ENCODE assay signal across 8 mouse cellular contexts in the genomic region with DNA sequence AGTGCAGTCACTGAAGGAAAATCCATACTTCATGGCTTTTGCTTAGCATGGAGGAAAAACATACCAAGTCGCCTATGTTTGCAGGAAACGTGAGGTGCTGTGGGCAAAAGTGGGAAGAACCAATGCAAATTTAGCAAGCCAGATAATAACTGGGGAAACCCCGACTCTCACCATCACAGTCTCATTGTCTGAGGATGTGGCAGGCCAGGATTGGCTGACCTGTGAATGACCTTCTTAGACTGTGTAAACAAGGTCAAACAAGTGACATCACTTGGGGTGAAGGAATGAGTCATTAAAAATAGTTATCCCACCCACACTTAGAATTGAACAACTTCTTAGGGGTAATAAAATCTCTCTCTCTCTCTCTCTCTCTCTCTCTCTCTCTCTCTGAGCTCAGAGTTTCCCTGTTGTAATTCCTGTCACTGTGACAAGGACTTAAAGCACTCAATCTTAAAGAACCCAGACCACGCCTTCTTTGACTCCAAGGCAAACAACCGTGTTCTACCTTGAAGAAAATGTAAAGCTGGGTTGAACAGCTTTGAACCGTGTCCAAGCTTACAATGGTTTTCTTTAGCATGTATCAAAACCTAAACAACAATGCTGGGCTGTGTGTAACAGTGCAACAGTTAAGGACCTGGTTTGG.
A peak's percentile ranks its signal among the peaks of the same experiment; 100 is the strongest.
DNase-seq lines count a peak whose midpoint lies in the region; ATAC-seq and TF ChIP-seq lines count a peak whose summit lies in the region.

No protein-coding gene starts in this region.

- no peaks in the 10 kb centered on the region for H3K9me3 ChIP-seq in heart, embryonic 11.5 days (replicated peaks; ENCODE audit: control insufficient read depth, low read length)
- H3K9me3 ChIP-seq in CH12.LX (replicated peaks; ENCODE audit: low read length) = peaks cover 5% of the 10 kb centered on the region
- H3K9me3 ChIP-seq in embryonic facial prominence, embryonic 15.5 days (replicated peaks) = 0 out of 2 replicates have a peak, but pooled peaks cover 7% of the 10 kb centered on the region
- no peaks in the 10 kb centered on the region for H3K9me3 ChIP-seq in midbrain, embryonic 15.5 days

- WGBS in heart, embryonic 11.5 days (ENCODE audit: insufficient replicate concordance) = 46% methylated on average over 6 of the region's 6 CpGs
- 45% methylated on average over 6 of the region's 6 CpGs for WGBS in embryonic facial prominence, embryonic 15.5 days
- WGBS in midbrain, embryonic 15.5 days = 53% methylated on average over 6 of the region's 6 CpGs

- no peak for TF ChIP-seq POLR2A in CH12.LX (IDR thresholded peaks at IDR 0.05; ENCODE audit: low read depth, low read length)

- no peak overlapping the region for H3K9ac ChIP-seq in heart, embryonic 11.5 days (ENCODE audit: low read depth, low read length)
- H3K9ac ChIP-seq in CH12.LX (ENCODE audit: insufficient read depth, low read depth) = peak overlapping the region; percentile 50
- no peak overlapping the region for H3K9ac ChIP-seq in embryonic facial prominence, embryonic 15.5 days
- no peak overlapping the region for H3K9ac ChIP-seq in midbrain, embryonic 15.5 days

- H3K4me3 ChIP-seq in heart, embryonic 11.5 days (ENCODE audit: low read depth, low read length) = no peak overlapping the region
- H3K4me3 ChIP-seq in CH12.LX (replicated peaks in 1 of 3; ENCODE audit: low read depth in 2 of 3, low read length in 2 of 3, poor library complexity in 1 of 3) = no peak overlapping the region
- H3K4me3 ChIP-seq in embryonic facial prominence, embryonic 15.5 days (replicated peaks) = no peak overlapping the region
- no peak overlapping the region for H3K4me3 ChIP-seq in midbrain, embryonic 15.5 days

- ATAC-seq in heart, embryonic 11.5 days (replicated peaks; ENCODE audit: insufficient number of reproducible peaks, low FRiP score, low TSS enrichment) = no peak
- no peak for ATAC-seq in embryonic facial prominence, embryonic 15.5 days (ENCODE audit: insufficient number of reproducible peaks, low FRiP score, low TSS enrichment, low read depth)
- no peak for ATAC-seq in midbrain, embryonic 15.5 days (replicated peaks)

- H3K4me1 ChIP-seq in heart, embryonic 11.5 days (ENCODE audit: control insufficient read depth, insufficient read depth, low read length) = peaks cover 5% of the 10 kb centered on the region; the same call in 1 of the 2 replicates
- peaks cover 14 to 36% of the 10 kb centered on the region in 2 experiments for H3K4me1 ChIP-seq in CH12.LX (ENCODE audit: control insufficient read depth in 1 of 2, insufficient read depth in 2 of 2)
- H3K4me1 ChIP-seq in embryonic facial prominence, embryonic 15.5 days = 0 out of 2 replicates have a peak, but pooled peaks cover 6% of the 10 kb centered on the region
- H3K4me1 ChIP-seq in midbrain, embryonic 15.5 days = no peaks in the 10 kb centered on the region

- H3K27ac ChIP-seq in heart, embryonic 11.5 days (ENCODE audit: low read depth, low read length) = no peak overlapping the region
- H3K27ac ChIP-seq in CH12.LX (ENCODE audit: insufficient read depth, low read depth) = peak overlapping the region; percentile 87
- H3K27ac ChIP-seq in embryonic facial prominence, embryonic 15.5 days (replicated peaks) = peak overlapping the region; percentile 44; the same call in 1 of the 2 replicates
- no peak overlapping the region for H3K27ac ChIP-seq in midbrain, embryonic 15.5 days

- H3K4me2 ChIP-seq in heart, embryonic 11.5 days = no peak overlapping the region
- H3K4me2 ChIP-seq in CH12.LX (ENCODE audit: insufficient read depth, low read depth, poor library complexity, severe bottlenecking) = peak overlapping the region; percentile 96
- H3K4me2 ChIP-seq in embryonic facial prominence, embryonic 15.5 days (replicated peaks) = no peak overlapping the region
- H3K4me2 ChIP-seq in midbrain, embryonic 15.5 days = no peak overlapping the region

- TF ChIP-seq CTCF in CH12.LX (conservative IDR thresholded peaks at IDR 0.05 in 1 of 2, IDR thresholded peaks at IDR 0.05 in 1 of 2; ENCODE audit: low read depth in 2 of 2, low read length in 2 of 2) = no peak

- no peaks in the 10 kb centered on the region for H3K27me3 ChIP-seq in heart, embryonic 11.5 days (ENCODE audit: control insufficient read depth, insufficient read depth, low read length)
- H3K27me3 ChIP-seq in CH12.LX (replicated peaks) = no peaks in the 10 kb centered on the region
- H3K27me3 ChIP-seq in embryonic facial prominence, embryonic 15.5 days = no peaks in the 10 kb centered on the region
- H3K27me3 ChIP-seq in midbrain, embryonic 15.5 days (replicated peaks) = no peaks in the 10 kb centered on the region

- no peaks in the 10 kb centered on the region for H3K36me3 ChIP-seq in heart, embryonic 11.5 days (ENCODE audit: control insufficient read depth, insufficient read depth, low read length)
- no peaks in the 10 kb centered on the region for H3K36me3 ChIP-seq in CH12.LX (replicated peaks in 1 of 2; ENCODE audit: control insufficient read depth in 1 of 2, insufficient read depth in 1 of 2, low read length in 1 of 2)
- no peaks in the 10 kb centered on the region for H3K36me3 ChIP-seq in embryonic facial prominence, embryonic 15.5 days
- no peaks in the 10 kb centered on the region for H3K36me3 ChIP-seq in midbrain, embryonic 15.5 days (replicated peaks)

- DNase-seq in heart, adult 9 months (ENCODE audit: low spot score in 2 of 2) = peak; percentile 14 to 21
- peak; percentile 96 for DNase-seq in CH12.LX (ENCODE audit: extremely low read depth)
- DNase-seq in mesoderm, embryonic 11.5 days (ENCODE audit: low read depth, low spot score) = peak; percentile 52
- no peak for DNase-seq in c-Kit-positive CD71-positive TER-119-positive erythroid progenitor cells, embryonic 14.5 days (ENCODE audit: low spot score)
- DNase-seq in testis, postnatal 10 days (ENCODE audit: low spot score) = no peak

- TF ChIP-seq RAD21 in CH12.LX (IDR thresholded peaks at IDR 0.05; ENCODE audit: low read depth, low read length) = no peak; the same call in 1 of the 2 replicates

- no peaks in the 10 kb centered on the region for H3K79me2 ChIP-seq in CH12.LX (replicated peaks; ENCODE audit: control insufficient read depth, extremely low read depth, insufficient read depth, poor library complexity, severe bottlenecking)

- TF ChIP-seq EP300 in CH12.LX (IDR thresholded peaks at IDR 0.05; ENCODE audit: low read length) = peak; percentile 78

- dilution Hi-C loops in CH12.LX (cut with MboI; ENCODE audit: extremely low pct_ligation_motif_present, extremely low pct_unique_long_range_greater_than_20kb, low sequenced_read_pairs) = no loop called here

- in situ Hi-C loops in CH12.LX (cut with MboI; ENCODE audit: low pct_ligation_motif_present, low pct_unique_long_range_greater_than_20kb, low sequenced_read_pairs) = no loop called here

TF ChIP-seq in CH12.LX, 34 proteins besides CTCF, POLR2A, EP300 and RAD21:
- peak; percentile 35; the same call in 1 of the 2 replicates for TF ChIP-seq HCFC1 (IDR thresholded peaks at IDR 0.05; ENCODE audit: low read depth, low read length)
- 0 out of 2 replicates have a peak, but pooled peaks have one; percentile 42 for TF ChIP-seq ELF1 (IDR thresholded peaks at IDR 0.05; ENCODE audit: low read depth, low read length)
- no peak for TF ChIP-seq MAX (IDR thresholded peaks at IDR 0.05; ENCODE audit: low read length)
- TF ChIP-seq MXI1 (IDR thresholded peaks at IDR 0.05; ENCODE audit: low read depth, low read length) = 0 out of 2 replicates have a peak, but pooled peaks have one; percentile 18
- peak; percentile 90 for TF ChIP-seq JUN (IDR thresholded peaks at IDR 0.05; ENCODE audit: insufficient read depth, low read depth, low read length)
- TF ChIP-seq ZC3H11A (IDR thresholded peaks at IDR 0.05; ENCODE audit: low read depth, low read length) = no peak
- no peak for TF ChIP-seq NELFE (IDR thresholded peaks at IDR 0.05; ENCODE audit: low read depth, low read length)
- peak; percentile 86 for TF ChIP-seq IRF4 (IDR thresholded peaks at IDR 0.05; ENCODE audit: low read depth, low read length)
- TF ChIP-seq NRF1 (IDR thresholded peaks at IDR 0.05; ENCODE audit: low read depth, low read length) = no peak
- TF ChIP-seq BHLHE40 (IDR thresholded peaks at IDR 0.05; ENCODE audit: low read depth, low read length) = peak; percentile 96
- TF ChIP-seq MAFK (IDR thresholded peaks at IDR 0.05; ENCODE audit: insufficient replicate concordance, low read length) = peak; percentile 68
- TF ChIP-seq ETS1 (conservative IDR thresholded peaks at IDR 0.05; ENCODE audit: low read depth, low read length) = peak; percentile 89
- no peak for TF ChIP-seq CHD1 (IDR thresholded peaks at IDR 0.05; ENCODE audit: low read depth, low read length)
- peak; percentile 74; the same call in 1 of the 2 replicates for TF ChIP-seq TCF12 (IDR thresholded peaks at IDR 0.05; ENCODE audit: low read depth, low read length)
- peak; percentile 82 for TF ChIP-seq MEF2A (IDR thresholded peaks at IDR 0.05; ENCODE audit: borderline replicate concordance, low read depth, low read length)
- TF ChIP-seq JUND (conservative IDR thresholded peaks at IDR 0.05; ENCODE audit: low read depth, low read length) = peak; percentile 91
- TF ChIP-seq MYC (IDR thresholded peaks at IDR 0.05; ENCODE audit: low read depth, low read length) = peak; percentile 20; the same call in 1 of the 2 replicates
- no peak for TF ChIP-seq USF1 (IDR thresholded peaks at IDR 0.05; ENCODE audit: low read depth, low read length)

Comparison
In these comparisons a context has a peak if more than half of its experiments do, and no peak if none do; other contexts are left out.
1. DNase-seq: peak in heart, adult 9 months (2 of 2), CH12.LX (single experiment) and mesoderm, embryonic 11.5 days (single experiment); none in c-Kit-positive CD71-positive TER-119-positive erythroid progenitor cells, embryonic 14.5 days (single experiment) and testis, postnatal 10 days (single experiment).
2. H3K27ac ChIP-seq: peak in CH12.LX (single experiment) and embryonic facial prominence, embryonic 15.5 days (single experiment); none in heart, embryonic 11.5 days (single experiment) and midbrain, embryonic 15.5 days (single experiment).